Mouse (Mus musculus) gastrocnemius, postnatal 36 days (tissue): ENCODE measurements around the gene Fut1. TPM values are rescaled to one million over a fixed set of nuclear protein-coding genes. Genes with fewer than 3 reads are reported as not detected.

Experiments
- DNase-seq, 2 experiments: peaks; one replicate each; pipeline ENCODE4 v3.0.0; 2022
- intact Hi-C: fragments of 180-260 bp; cut with DNase I; formaldehyde crosslinking; loops from one replicate; pipeline ENCODE4 v1.15.1; 2025
- total RNA-seq, 2 experiments: library from RNA; stranded (reverse); gene quantifications; 2 replicates each; pipeline ENCODE4 v1.2.3; 2021

Gene Fut1
- total RNA-seq, 2 experiments from 2014 or later: not detected

GRCm38 (mm10) chr7:45597527-45597926 lies 19.6 kb upstream of the Fut1 start:
- no peak for DNase-seq
- intact Hi-C loops: loop anchor here (1.0 kb wide), 1 partner anchor 11 kb away; no protein-coding TSS in a partner anchor

- intact Hi-C loops: no loop called here
- no peak for DNase-seq
Observed at GRCm38 (mm10) chr7:45598960-45599879, 17.9 kb upstream of the Fut1 start.

DNA sequence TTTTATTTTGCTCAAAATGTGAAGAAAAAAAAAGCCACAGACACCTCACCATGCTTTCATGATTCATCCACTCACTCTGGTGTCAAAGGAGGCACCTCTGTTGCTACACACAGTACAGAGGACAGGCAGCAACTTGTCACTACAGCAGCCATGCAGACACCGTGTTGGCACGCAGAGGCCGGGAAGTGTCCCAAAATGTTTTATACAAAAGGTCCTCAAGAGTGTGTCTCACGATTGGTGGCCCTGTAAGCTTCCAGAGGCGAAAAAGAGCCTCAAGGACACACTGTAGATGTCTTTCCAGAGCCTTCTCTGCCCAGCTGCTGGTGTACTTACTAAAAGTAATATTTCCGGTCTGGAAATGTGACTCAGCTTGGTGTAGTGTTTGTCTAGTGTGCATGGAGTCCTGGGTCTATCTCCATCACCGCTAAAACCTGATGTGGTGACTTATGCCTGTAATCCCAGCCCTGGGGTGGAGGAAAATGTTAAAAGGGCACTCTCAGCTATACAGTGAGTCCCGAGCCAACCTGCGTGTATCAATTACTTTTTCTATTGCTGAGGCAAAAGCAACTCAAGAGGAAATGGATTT lies 11.3 kb upstream of the Fut1 start:
- intact Hi-C loops: no loop called here
- DNase-seq: no peak

- DNase-seq: no peak
- intact Hi-C loops: no loop called here
Observed at GRCm38 (mm10) chr7:45609511-45609910, 7.6 kb upstream of the Fut1 start.

DNA sequence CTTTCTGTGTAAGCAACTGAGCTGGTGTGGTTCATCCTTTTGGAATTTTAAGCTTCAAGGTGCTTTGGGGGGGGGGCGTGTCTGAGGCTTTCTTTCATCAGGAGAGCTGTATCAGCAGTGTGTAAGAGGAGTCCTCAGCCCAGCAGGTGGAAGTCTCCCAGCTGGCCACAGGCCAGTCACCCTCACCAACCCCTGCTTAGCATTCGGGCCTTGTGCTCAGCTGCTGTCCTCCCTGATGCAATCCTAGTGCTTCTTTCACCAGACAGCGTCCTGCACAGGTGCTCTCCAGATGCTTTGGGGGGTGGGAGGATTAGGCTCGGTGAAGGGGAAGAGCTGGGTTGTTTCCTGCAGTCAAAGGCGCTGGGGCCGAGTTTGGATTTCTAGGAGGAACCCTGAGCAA lies 812 bp upstream of the Fut1 start:
- intact Hi-C loops: loop anchor here (5.0 kb wide), 1 partner anchor 51 kb away; the partner anchor contains the start of gene Fut2
- no peak for DNase-seq

GRCm38 (mm10) chr7:45618316-45618715 lies 1.2 kb downstream of the Fut1 start:
- DNase-seq: no peak
- intact Hi-C loops: loop anchor here (5.0 kb wide), 1 partner anchor 49 kb away; the partner anchor contains the start of gene Fut2

- no peak for DNase-seq
- intact Hi-C loops: loop anchor here (5.0 kb wide), 1 partner anchor 48 kb away; the partner anchor contains the start of gene Fut2
Observed at GRCm38 (mm10) chr7:45619592-45619991, 2.5 kb downstream of the Fut1 start.

GRCm38 (mm10) chr7:45621443-45621842 lies 4.4 kb downstream of the Fut1 start, which contains the start of gene Izumo1:
Gene Izumo1, plus strand, starts transcription at chr7:45621811.
- DNase-seq: no peak
- intact Hi-C loops: no loop called here

DNA sequence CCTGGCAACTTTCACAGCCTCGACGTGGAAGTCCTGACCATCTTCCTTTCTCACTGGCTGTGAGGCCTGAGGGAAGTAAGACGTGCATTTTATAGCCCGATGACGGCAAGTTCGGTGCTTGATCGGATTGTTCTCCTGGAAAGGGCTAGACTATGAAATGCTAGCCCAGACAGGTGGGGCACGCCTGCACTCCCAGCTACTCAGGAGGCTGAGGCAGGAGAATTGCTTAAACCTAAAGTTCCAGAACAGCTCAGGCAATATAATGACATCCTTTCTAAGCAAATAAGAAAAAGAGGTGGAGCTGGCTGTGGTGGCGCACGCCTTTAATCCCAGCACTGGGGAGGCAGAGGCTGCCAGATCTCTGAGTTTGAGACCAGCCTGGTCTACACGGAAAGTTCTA lies 6.4 kb downstream of the Fut1 start:
- no peak for DNase-seq
- intact Hi-C loops: no loop called here

- no peak for DNase-seq
- intact Hi-C loops: no loop called here
Observed at GRCm38 (mm10) chr7:45624718-45625117, 7.6 kb downstream of the Fut1 start.

DNA sequence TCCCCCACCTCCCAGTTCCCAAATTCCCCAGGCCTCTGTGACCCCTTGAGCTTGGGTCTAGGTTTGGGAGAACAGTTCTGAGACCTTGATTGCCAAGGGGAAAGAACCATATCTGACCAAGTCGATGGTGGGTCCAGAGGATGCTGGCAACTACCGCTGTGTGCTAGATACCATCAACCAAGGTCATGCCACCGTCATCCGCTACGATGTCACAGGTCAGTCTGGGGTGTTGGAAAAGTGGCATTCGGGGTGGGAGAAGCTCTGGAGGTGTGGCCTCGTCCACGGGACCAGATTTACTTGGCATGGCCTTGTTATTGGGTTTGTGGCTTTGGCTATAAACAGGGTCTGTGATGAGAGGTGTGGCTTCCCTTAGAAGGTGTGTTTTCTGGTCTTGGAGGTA lies 8.4 kb downstream of the Fut1 start:
- intact Hi-C loops: no loop called here
- DNase-seq: no peak

DNA sequence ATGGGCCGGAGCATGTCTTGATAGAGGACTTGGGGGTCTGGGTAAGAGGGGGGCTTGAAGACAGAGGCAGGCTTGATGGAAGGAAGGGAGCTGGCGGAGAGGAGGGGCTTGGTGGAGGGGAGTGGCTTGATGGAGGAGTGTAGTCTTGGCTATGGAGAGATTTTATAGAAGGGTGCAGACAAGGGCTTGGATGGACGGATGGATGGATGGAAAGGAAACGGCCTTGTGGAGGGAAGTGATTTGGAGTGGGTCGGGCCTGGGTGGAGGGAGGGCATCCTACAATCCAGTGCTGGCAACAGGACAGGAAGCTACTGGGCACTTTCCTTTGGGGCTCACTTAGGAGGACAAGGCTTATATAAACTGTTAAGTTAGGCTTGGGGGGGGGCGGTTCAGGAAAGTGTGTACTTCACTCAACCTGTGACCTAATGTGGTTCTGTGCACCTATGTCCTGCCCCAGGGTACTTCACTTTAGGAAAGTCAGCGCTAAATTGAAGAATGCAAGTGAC lies 9.5 kb downstream of the Fut1 start:
- intact Hi-C loops: no loop called here
- DNase-seq: no peak

DNA sequence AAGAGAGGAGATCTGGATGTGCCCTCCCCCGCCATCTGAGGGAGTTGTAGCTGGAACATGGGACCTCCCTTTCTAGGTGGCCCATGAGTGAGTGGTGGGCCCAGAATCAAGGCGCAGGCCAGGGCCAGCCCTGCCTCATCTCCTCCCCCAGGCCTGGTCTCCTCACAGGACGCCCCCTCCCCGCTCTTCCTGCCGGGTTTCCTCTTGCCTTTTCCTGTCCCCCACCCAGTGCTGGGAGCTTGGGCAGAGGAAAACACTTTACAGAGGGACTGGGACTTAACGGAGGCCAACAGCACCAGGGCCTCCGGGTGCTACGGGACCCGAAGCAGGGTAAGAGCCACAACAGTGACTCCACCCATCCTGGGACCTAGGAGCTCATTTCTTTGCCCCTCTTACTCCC lies 10.2 kb downstream of the Fut1 start, which contains the start of gene Rasip1:
Gene Rasip1, plus strand, starts transcription at position 228 of the 400 bp plus-strand sequence.
- peak in 1 of 2 experiments; percentile 26 for DNase-seq
- intact Hi-C loops: no loop called here

DNA sequence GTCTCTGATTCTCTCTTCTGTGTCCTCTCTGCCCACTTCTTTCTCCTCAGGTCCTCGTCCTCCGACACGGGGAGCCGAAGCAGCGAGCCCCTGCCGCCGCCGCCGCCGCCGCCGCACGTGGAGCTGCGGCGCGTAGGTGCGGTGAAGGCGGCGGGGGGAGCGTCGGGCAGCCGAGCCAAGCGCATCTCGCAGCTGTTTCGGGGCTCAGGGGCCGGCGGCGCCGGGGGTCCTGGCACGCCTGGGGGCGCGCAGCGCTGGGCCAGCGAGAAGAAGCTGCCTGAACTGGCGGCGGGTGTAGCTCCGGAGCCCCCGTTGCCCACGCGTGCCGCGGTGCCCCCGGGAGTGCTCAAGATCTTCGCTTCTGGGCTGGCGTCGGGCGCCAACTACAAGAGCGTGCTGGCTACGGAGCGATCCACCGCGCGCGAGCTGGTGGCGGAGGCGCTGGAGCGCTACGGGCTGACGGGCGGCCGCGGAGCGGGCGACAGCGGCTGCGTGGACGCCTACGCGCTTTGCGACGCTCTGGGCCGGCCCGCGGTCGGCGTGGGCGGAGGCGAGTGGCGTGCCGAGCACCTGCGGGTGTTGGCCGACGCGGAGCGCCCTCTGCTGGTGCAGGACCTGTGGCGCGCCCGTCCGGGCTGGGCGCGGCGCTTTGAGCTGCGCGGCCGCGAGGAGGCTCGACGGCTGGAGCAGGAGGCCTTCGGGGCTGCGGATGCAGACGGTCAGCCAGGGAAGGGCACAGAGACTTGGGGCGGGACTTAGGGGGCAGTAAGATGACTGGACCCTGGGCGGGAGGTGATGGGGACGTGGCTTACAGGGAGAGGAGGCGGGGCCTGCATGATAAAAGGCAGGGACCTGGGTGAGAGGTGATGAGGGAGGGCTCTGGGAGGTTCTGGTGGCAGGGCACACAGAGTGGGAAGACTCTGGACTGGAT lies 11.5 kb downstream of the Fut1 start:
- intact Hi-C loops: no loop called here

DNA sequence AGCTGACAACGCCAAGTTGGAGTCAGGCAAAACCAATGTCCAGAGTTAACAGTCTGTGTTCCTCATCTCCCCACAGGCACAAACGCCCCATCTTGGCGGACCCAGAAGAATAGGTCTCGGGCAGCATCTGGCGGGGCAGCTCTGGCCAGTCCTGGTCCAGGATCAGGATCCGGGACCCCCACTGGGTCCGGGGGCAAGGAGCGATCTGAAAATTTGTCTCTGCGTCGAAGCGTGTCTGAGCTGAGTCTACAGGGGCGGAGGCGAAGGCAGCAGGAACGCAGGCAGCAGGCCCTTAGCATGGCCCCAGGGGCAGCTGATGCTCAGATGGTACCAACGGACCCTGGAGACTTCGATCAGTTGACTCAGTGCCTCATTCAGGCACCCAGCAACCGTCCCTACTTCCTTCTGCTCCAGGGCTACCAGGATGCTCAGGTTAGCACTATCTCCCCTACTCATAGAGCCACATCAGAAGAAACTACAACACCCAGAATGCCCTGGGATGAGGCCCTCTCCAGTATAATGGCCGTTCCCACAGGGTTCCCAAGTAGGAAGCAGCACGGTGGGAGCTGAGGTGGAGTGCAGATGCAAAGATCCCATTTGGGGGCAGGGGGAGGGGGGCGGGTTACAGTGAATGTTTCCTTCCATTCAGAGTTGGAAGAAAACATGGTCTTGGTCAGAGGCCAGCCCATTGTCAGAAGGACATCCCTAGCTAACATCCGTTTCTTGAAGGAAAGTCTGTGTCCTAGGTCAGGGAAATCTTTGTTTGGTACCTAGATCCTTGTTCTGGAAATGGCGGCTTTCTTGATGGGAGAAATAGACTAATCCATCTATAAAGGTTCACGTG lies 13.2 kb downstream of the Fut1 start:
- intact Hi-C loops: no loop called here
- no peak for DNase-seq

More for the DNA sequence above, 11.5 kb downstream of the Fut1 start:
- DNase-seq: peak; percentile 82 to 86

- DNase-seq: no peak
- intact Hi-C loops: no loop called here
Observed at GRCm38 (mm10) chr7:45632499-45632898, 15.4 kb downstream of the Fut1 start.

DNA sequence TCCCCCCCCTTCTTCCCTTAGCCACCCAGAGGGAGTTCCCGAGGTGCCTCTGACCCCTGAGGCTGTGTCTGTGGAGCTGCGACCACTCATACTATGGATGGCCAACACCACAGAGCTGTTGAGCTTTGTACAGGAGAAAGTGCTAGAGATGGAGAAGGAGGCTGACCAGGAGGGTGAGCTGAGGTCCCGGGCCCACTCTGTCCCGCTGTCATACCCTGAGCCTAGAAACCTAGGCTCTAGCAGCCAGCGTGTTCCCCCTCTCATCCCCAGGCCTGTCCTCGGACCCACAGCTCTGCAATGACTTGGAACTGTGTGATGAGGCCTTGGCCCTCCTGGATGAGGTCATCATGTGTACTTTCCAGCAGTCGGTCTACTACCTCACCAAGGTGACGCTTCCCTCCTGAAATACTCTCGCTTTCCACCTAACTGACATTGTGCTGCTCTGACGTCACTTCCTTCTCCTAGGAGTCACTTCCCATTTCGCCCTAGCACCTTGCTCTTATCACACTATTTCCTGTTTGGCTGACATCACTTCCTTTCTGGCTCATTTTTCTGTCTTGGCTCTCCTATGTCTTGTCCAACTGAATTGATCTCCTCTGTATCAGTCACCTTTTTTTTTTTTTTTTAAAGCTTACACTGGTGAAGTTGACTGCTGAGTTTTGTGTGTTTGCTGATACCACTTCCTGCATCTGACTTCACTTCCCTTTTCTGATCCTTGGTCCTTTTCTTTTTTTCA lies 18.0 kb downstream of the Fut1 start:
- intact Hi-C loops: no loop called here
- no peak for DNase-seq
